Mouse (Mus musculus): ENCODE data around the gene Phf23. TPM values are rescaled to one million over a fixed set of nuclear protein-coding genes. Genes with fewer than 3 reads are reported as not detected.

The Phf23 gene
- 50.0 TPM for total RNA-seq (2023)

GRCm38 (mm10) chr11:69995391-69995960 is at the start of gene Phf23:
Gene Phf23, plus strand, starts transcription at chr11:69995777.

GRCm38 (mm10) chr11:69948066-69948762 is 47.4 kb upstream of the Phf23 start, which contains the start of gene Slc2a4:
Gene Slc2a4, minus strand, starts transcription at chr11:69948188.

GRCm38 (mm10) chr11:69964650-69965270 is 30.8 kb upstream of the Phf23 start, which contains the start of gene Cldn7:
Gene Cldn7, plus strand, starts transcription at chr11:69964779.

GRCm38 (mm10) chr11:69981141-69981762 is 14.3 kb upstream of the Phf23 start, which contains the start of gene Ctdnep1:
Gene Ctdnep1, plus strand, starts transcription at chr11:69981156.

GRCm38 (mm10) chr11:69982225-69982624 is 13.4 kb upstream of the Phf23 start, which contains the start of gene Elp5:
Gene Elp5, minus strand, starts transcription at chr11:69982517.

GRCm38 (mm10) chr11:69990850-69991691 is 4.5 kb upstream of the Phf23 start, which contains the start of gene Gabarap:
Gene Gabarap, plus strand, starts transcription at chr11:69991143.

GRCm38 (mm10) chr11:70000396-70000898 is 4.9 kb downstream of the Phf23 start, which contains the start of gene Dvl2:
Gene Dvl2, plus strand, starts transcription at chr11:70000595.

GRCm38 (mm10) chr11:70014880-70015558 is 19.4 kb downstream of the Phf23 start, which contains the start of gene Acadvl:
Gene Acadvl, minus strand, starts transcription at chr11:70015411.

GRCm38 (mm10) chr11:70016669-70017068 is 21.1 kb downstream of the Phf23 start, which contains the start of gene Dlg4:
Gene Dlg4, plus strand, starts transcription at chr11:70016942.

Other genes with a start within 250 kb of the Phf23 start
- gene Polr2a, start 237.1 kb upstream of the Phf23 start, total RNA-seq (2023) = 169 TPM
- gene Slc35g3, start 233.8 kb upstream of the Phf23 start, total RNA-seq (2023) = not detected
- gene Zbtb4, start 229.9 kb upstream of the Phf23 start, total RNA-seq (2023) = 52.5 TPM
- gene Chrnb1, start 199.8 kb upstream of the Phf23 start, total RNA-seq (2023) = 1.9 TPM
- gene Fgf11, start 193.9 kb upstream of the Phf23 start, total RNA-seq (2023) = not detected
- gene Tmem102, start 190.2 kb upstream of the Phf23 start, total RNA-seq (2023) = not detected
- not detected for gene Gm39566, start 180.5 kb upstream of the Phf23 start, total RNA-seq (2023)
- gene Spem2, start 177.3 kb upstream of the Phf23 start, total RNA-seq (2023) = not detected
- not detected for gene Spem1, start 173.6 kb upstream of the Phf23 start, total RNA-seq (2023)
- 2.8 TPM for gene Nlgn2, start 158.0 kb upstream of the Phf23 start, total RNA-seq (2023)
- 14.5 TPM for gene Tmem256, start 157.3 kb upstream of the Phf23 start, total RNA-seq (2023)
- gene Plscr3, start 149.4 kb upstream of the Phf23 start, total RNA-seq (2023) = 10.6 TPM
- not detected for gene Tnk1, start 137.0 kb upstream of the Phf23 start, total RNA-seq (2023)
- not detected for gene Tmem95, start 117.8 kb upstream of the Phf23 start, total RNA-seq (2023)
- 1.00 TPM for gene Kctd11, start 114.4 kb upstream of the Phf23 start, total RNA-seq (2023)
- 384 TPM for gene Acap1, start 100.2 kb upstream of the Phf23 start, total RNA-seq (2023)
- gene 2810408A11Rik, start 94.8 kb upstream of the Phf23 start, total RNA-seq (2023) = 1.1 TPM
- 46.9 TPM for gene Neurl4, start 94.7 kb upstream of the Phf23 start, total RNA-seq (2023)
- gene Gps2, start 81.9 kb upstream of the Phf23 start, total RNA-seq (2023) = 146 TPM
- gene Eif5a, start 73.8 kb upstream of the Phf23 start, total RNA-seq (2023) = 275 TPM
- gene Ybx2, start 60.0 kb upstream of the Phf23 start, total RNA-seq (2023) = not detected
- gene Slc2a4, start 47.6 kb upstream of the Phf23 start, total RNA-seq (2023) = 0.62 TPM
- not detected for gene Cldn7, start 31.0 kb upstream of the Phf23 start, total RNA-seq (2023)
- gene Ctdnep1, start 14.6 kb upstream of the Phf23 start, total RNA-seq (2023) = 69.6 TPM
- 35.0 TPM for gene Elp5, start 13.3 kb upstream of the Phf23 start, total RNA-seq (2023)
- 187 TPM for gene Gabarap, start 4.6 kb upstream of the Phf23 start, total RNA-seq (2023)
- gene Dvl2, start 4.8 kb downstream of the Phf23 start, total RNA-seq (2023) = 26.9 TPM
- gene Acadvl, start 19.6 kb downstream of the Phf23 start, total RNA-seq (2023) = 57.5 TPM
- gene Dlg4, start 21.2 kb downstream of the Phf23 start, total RNA-seq (2023) = 38.6 TPM
- gene Asgr1, start 58.3 kb downstream of the Phf23 start, total RNA-seq (2023) = not detected
- not detected for gene Asgr2, start 96.9 kb downstream of the Phf23 start, total RNA-seq (2023)
- not detected for gene Mgl2, start 134.6 kb downstream of the Phf23 start, total RNA-seq (2023)
- gene Clec10a, start 160.4 kb downstream of the Phf23 start, total RNA-seq (2023) = 1.5 TPM
- not detected for gene Slc16a11, start 217.0 kb downstream of the Phf23 start, total RNA-seq (2023)
- 1.8 TPM for gene Slc16a13, start 225.3 kb downstream of the Phf23 start, total RNA-seq (2023)
- 0.21 TPM for gene Bcl6b, start 234.0 kb downstream of the Phf23 start, total RNA-seq (2023)
- 70.8 TPM for gene 0610010K14Rik, start 242.1 kb downstream of the Phf23 start, total RNA-seq (2023)
- gene Gm21988, start 244.1 kb downstream of the Phf23 start, total RNA-seq (2023) = 2.5 TPM
- 62.8 TPM for gene Rnasek, start 244.1 kb downstream of the Phf23 start, total RNA-seq (2023)